Mouse (Mus musculus) midbrain, embryonic 10.5 days (tissue): ENCODE data around the gene Palld. TPM values are rescaled to one million over a fixed set of nuclear protein-coding genes. Genes with fewer than 3 reads are reported as not detected.

Source experiments
- DNase-seq: peaks from one replicate; pipeline ENCODE4 v3.0.0-alpha.2; 2017; ENCODE audit warnings: low spot score
- H3K27ac ChIP-seq: fragments of 300-500 bp; sonication (generic); replicated peaks from 2 replicates; pipeline ENCODE4 v1.5.1; 2016; ENCODE audit warnings: mild to moderate bottlenecking
- H3K27me3 ChIP-seq: fragments of 300-500 bp; sonication (generic); 2 replicates; pipeline ENCODE4 v1.6.1; 2016; ENCODE audit warnings: low read depth, mild to moderate bottlenecking; ENCODE audit not compliant: poor library complexity, severe bottlenecking
- H3K36me3 ChIP-seq: fragments of 300-500 bp; sonication (generic); 2 replicates; pipeline ENCODE4 v1.6.1; 2016; ENCODE audit warnings: mild to moderate bottlenecking, moderate library complexity
- H3K4me1 ChIP-seq: fragments of 300-500 bp; sonication (generic); 2 replicates; pipeline ENCODE4 v1.6.1; 2016
- H3K4me3 ChIP-seq: fragments of 300-500 bp; sonication (generic); 2 replicates; pipeline ENCODE4 v1.5.1; 2016; ENCODE audit warnings: mild to moderate bottlenecking, moderate library complexity
- H3K9me3 ChIP-seq: fragments of 300-500 bp; sonication (generic); replicated peaks from 2 replicates; pipeline ENCODE4 v1.6.1; 2016; ENCODE audit warnings: mild to moderate bottlenecking
- WGBS: fragments of 180-500 bp; shearing (Covaris S2); methylation state at CpG from one replicate; pipeline ENCODE4 v1.1.7; 2016; 5-methylcytosine and 5-hydroxymethylcytosine counted together
- polyA plus RNA-seq: library from polyadenylated mRNA; unstranded; fragments of >200 nt; fragmentation: Nextera tagmentation; extraction: Ambion mirVana; gene quantifications from 2 replicates; pipeline ENCODE4 v1.2.1, GENCODE M21; 2016

The Palld gene
- polyA plus RNA-seq, 1 experiment from 2014 or later, result 58.2 TPM

GRCm38 (mm10) chr8:61731306-61732088 lies 171.0 kb downstream of the Palld start:
- Histone ChIP-seq H3K4me3 (no peak overlapping the region), H3K9me3 (no peaks in the 10 kb centered on the region), H3K36me3 (peaks cover 19% of the 10 kb centered on the region), H3K27me3 (no peaks in the 10 kb centered on the region), H3K4me1 (peaks cover 10% of the 10 kb centered on the region), H3K27ac (no peak overlapping the region)
- 83% methylated on average over 5 of the region's 5 CpGs for WGBS
- no peak for DNase-seq

GRCm38 (mm10) chr8:61730669-61731068 lies 171.8 kb downstream of the Palld start:
- no peak for DNase-seq
- Histone ChIP-seq H3K4me3 (no peak overlapping the region), H3K9me3 (no peaks in the 10 kb centered on the region), H3K36me3 (peaks cover 17% of the 10 kb centered on the region), H3K4me1 (peaks cover 10% of the 10 kb centered on the region), H3K27ac (no peak overlapping the region), H3K27me3 (no peaks in the 10 kb centered on the region)
- WGBS, result 92% methylated on average over 6 of the region's 6 CpGs

DNA sequence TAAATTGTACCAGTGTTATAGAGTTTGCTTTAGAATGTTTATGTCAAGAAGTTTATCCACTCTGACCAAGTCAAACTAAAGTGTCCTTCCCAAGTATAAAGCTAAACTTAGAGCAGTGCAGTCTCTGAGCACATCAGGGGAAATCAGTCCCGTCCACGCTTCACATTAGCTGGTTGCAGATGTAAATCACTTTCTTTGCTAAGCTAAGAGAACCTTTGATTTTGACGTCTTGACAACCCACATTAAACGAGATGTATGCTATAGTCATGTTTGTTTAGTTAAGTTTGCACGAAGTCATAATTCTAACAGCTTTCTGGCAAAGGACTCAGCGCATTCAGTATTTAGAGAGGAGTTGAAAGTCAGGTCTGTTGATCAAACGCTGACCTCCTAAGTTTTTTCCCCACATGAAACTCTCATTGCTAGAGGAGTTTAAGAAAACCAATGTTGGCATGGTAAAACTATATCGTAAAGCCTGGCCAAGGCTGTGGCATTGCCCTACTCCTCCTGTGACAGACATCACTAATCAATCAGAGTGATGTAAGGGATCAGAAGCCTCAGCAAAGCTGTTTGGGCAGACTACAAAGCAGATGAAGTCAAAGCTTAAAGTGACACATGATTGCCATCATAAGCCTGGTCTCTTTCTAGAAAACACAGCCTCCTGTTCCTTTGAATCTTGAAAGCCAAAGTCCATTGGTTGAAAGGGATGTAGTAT lies 177.0 kb downstream of the Palld start:
- WGBS, result 89% methylated on average over 8 of the region's 8 CpGs
- H3K27ac ChIP-seq, result no peak overlapping the region
- DNase-seq, result no peak
- no peak overlapping the region for H3K4me3 ChIP-seq
- H3K36me3 ChIP-seq, result peaks cover 1% of the 10 kb centered on the region
- no peaks in the 10 kb centered on the region for H3K27me3 ChIP-seq
- H3K4me1 ChIP-seq, result peaks cover 13% of the 10 kb centered on the region
- no peaks in the 10 kb centered on the region for H3K9me3 ChIP-seq

- peaks cover 33% of the 10 kb centered on the region for H3K36me3 ChIP-seq
- no peak overlapping the region for H3K27ac ChIP-seq
- peaks cover 8% of the 10 kb centered on the region for H3K4me1 ChIP-seq
- 84% methylated on average over 9 of the region's 9 CpGs for WGBS
- peaks cover 10% of the 10 kb centered on the region; the same call in 1 of the 2 replicates for H3K9me3 ChIP-seq
- H3K27me3 ChIP-seq, result no peaks in the 10 kb centered on the region
- H3K4me3 ChIP-seq, result no peak overlapping the region
- no peak for DNase-seq
Observed at GRCm38 (mm10) chr8:61722226-61722625, 180.3 kb downstream of the Palld start.

GRCm38 (mm10) chr8:61715351-61716125 lies 187.0 kb downstream of the Palld start:
- Histone ChIP-seq H3K4me1 (peaks cover 20% of the 10 kb centered on the region), H3K36me3 (peaks cover 78% of the 10 kb centered on the region), H3K27ac (no peak overlapping the region), H3K4me3 (no peak overlapping the region), H3K9me3 (peaks cover 10% of the 10 kb centered on the region; the same call in 1 of the 2 replicates), H3K27me3 (no peaks in the 10 kb centered on the region)
- no peak for DNase-seq
- 54% methylated on average over 14 of the region's 14 CpGs for WGBS

- Histone ChIP-seq H3K27ac (no peak overlapping the region), H3K4me1 (peaks cover 20% of the 10 kb centered on the region), H3K9me3 (peaks cover 10% of the 10 kb centered on the region; the same call in 1 of the 2 replicates), H3K27me3 (no peaks in the 10 kb centered on the region), H3K36me3 (peaks cover 78% of the 10 kb centered on the region), H3K4me3 (no peak overlapping the region)
- no peak for DNase-seq
- WGBS, result 35% methylated on average over 6 of the region's 6 CpGs
Observed at GRCm38 (mm10) chr8:61714293-61714831, 188.1 kb downstream of the Palld start.

GRCm38 (mm10) chr8:61713195-61713990 lies 189.1 kb downstream of the Palld start:
- 86% methylated on average over 16 of the region's 16 CpGs for WGBS
- no peak for DNase-seq
- Histone ChIP-seq H3K9me3 (peaks cover 5% of the 10 kb centered on the region; the same call in 1 of the 2 replicates), H3K36me3 (peaks cover 78% of the 10 kb centered on the region), H3K4me3 (no peak overlapping the region), H3K27ac (no peak overlapping the region), H3K4me1 (peaks cover 23% of the 10 kb centered on the region), H3K27me3 (no peaks in the 10 kb centered on the region)

- Histone ChIP-seq H3K27me3 (no peaks in the 10 kb centered on the region), H3K9me3 (no peaks in the 10 kb centered on the region), H3K4me1 (peaks cover 23% of the 10 kb centered on the region), H3K27ac (no peak overlapping the region), H3K36me3 (peaks cover 78% of the 10 kb centered on the region), H3K4me3 (no peak overlapping the region)
- DNase-seq, result no peak
- WGBS, result 93% methylated on average over 2 of the region's 2 CpGs
Observed at GRCm38 (mm10) chr8:61712426-61712825, 190.1 kb downstream of the Palld start.

DNA sequence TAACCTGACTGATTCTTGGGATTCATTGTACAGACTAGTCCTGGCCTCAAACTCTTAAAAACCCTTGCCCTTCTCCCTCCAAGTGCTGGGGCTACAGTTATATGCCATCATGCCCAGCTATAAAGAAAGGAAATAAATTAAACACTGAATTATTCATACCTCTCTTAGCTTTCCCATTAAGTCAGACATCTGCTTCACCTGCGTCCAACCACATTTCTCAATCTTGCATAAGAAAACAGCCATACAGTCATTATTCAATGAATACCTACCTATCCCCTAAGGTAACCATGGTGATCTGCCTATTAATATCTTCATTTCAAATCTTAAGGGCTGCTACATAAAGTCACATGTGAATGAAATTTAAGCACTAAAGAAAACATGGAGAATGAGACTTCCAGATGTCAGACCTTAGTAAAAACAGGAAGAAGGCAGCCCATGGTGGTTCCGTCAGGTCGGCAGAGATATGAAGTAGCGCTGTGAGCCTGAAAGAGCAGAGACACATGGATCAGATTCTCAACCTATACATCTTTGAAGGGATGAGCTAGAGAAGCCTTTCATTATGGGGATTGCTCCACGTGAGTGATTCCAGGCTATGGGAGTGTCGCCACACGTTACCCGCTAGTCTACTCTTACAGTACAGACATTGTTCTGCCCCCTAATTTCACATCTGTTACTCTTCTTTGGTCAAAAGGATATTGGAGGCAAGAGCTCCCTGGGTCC lies 193.7 kb downstream of the Palld start:
- no peaks in the 10 kb centered on the region for H3K27me3 ChIP-seq
- no peak overlapping the region for H3K27ac ChIP-seq
- peaks cover 11% of the 10 kb centered on the region for H3K4me1 ChIP-seq
- no peak overlapping the region for H3K4me3 ChIP-seq
- peaks cover 78% of the 10 kb centered on the region for H3K36me3 ChIP-seq
- H3K9me3 ChIP-seq, result no peaks in the 10 kb centered on the region
- no peak for DNase-seq
- 85% methylated on average over 8 of the region's 8 CpGs for WGBS

GRCm38 (mm10) chr8:61705491-61705890 lies 197.0 kb downstream of the Palld start:
- Histone ChIP-seq H3K9me3 (0 out of 2 replicates have a peak, but pooled peaks cover 6% of the 10 kb centered on the region), H3K36me3 (peaks cover 72% of the 10 kb centered on the region), H3K27ac (no peak overlapping the region), H3K4me1 (peaks cover 32% of the 10 kb centered on the region), H3K27me3 (no peaks in the 10 kb centered on the region), H3K4me3 (no peak overlapping the region)
- 87% methylated on average over 3 of the region's 3 CpGs for WGBS
- DNase-seq, result no peak

- H3K27ac ChIP-seq, result 0 out of 2 replicates have a peak overlapping the region, but pooled peaks have one; percentile 4
- no peak for DNase-seq
- peaks cover 29% of the 10 kb centered on the region for H3K4me1 ChIP-seq
- 77% methylated on average over 8 of the region's 8 CpGs for WGBS
- H3K36me3 ChIP-seq, result peaks cover 58% of the 10 kb centered on the region
- no peak overlapping the region for H3K4me3 ChIP-seq
- 0 out of 2 replicates have a peak, but pooled peaks cover 7% of the 10 kb centered on the region for H3K9me3 ChIP-seq
- no peaks in the 10 kb centered on the region for H3K27me3 ChIP-seq
Observed at GRCm38 (mm10) chr8:61702122-61702521, 200.4 kb downstream of the Palld start.
